Mouse (Mus musculus) hindbrain, embryonic 12.5 days (tissue): Measurements from ENCODE around the gene Dgkd. TPM values are rescaled to one million over a fixed set of nuclear protein-coding genes. Genes with fewer than 3 reads are reported as not detected.

Experiments used
- ATAC-seq: fragments of 200-750 bp; cut with Nextera tagmentation; 2 replicates; pipeline ENCODE4 v1.8.0; 2017; ENCODE audit warnings: moderate TSS enrichment; ENCODE audit not compliant: low FRiP score
- H3K27ac ChIP-seq: fragments of 300-500 bp; sonication (generic); 2 replicates; pipeline ENCODE4 v1.5.1; 2016; ENCODE audit warnings: mild to moderate bottlenecking
- H3K27me3 ChIP-seq: fragments of 300-500 bp; sonication (generic); 2 replicates; pipeline ENCODE4 v1.6.1; 2016; ENCODE audit warnings: mild to moderate bottlenecking
- H3K36me3 ChIP-seq: fragments of 300-500 bp; sonication (generic); 2 replicates; pipeline ENCODE4 v1.6.1; 2016; ENCODE audit warnings: mild to moderate bottlenecking
- H3K4me1 ChIP-seq: fragments of 300-500 bp; sonication (generic); 2 replicates; pipeline ENCODE4 v1.6.1; 2016
- H3K4me2 ChIP-seq: fragments of 300-500 bp; sonication (generic); replicated peaks from 2 replicates; pipeline ENCODE4 v1.6.1; 2016; ENCODE audit warnings: mild to moderate bottlenecking
- H3K4me3 ChIP-seq: fragments of 300-500 bp; sonication (generic); 2 replicates; pipeline ENCODE4 v1.5.1; 2016; ENCODE audit warnings: mild to moderate bottlenecking
- H3K9ac ChIP-seq: fragments of 300-500 bp; sonication (generic); 2 replicates; pipeline ENCODE4 v1.6.1; 2016; ENCODE audit warnings: mild to moderate bottlenecking, moderate library complexity
- H3K9me3 ChIP-seq: fragments of 300-500 bp; sonication (generic); replicated peaks from 2 replicates; pipeline ENCODE4 v1.6.1; 2016; ENCODE audit warnings: mild to moderate bottlenecking
- WGBS: fragments of 180-500 bp; shearing (Covaris S2); methylation state at CpG from one replicate; pipeline ENCODE4 v1.1.7; 2016; 5-methylcytosine and 5-hydroxymethylcytosine counted together
- polyA plus RNA-seq: library from polyadenylated mRNA; unstranded; fragments of >200 nt; fragmentation: Nextera tagmentation; extraction: Ambion mirVana; gene quantifications from 2 replicates; pipeline ENCODE4 v1.2.1, GENCODE M21; 2016

Gene Dgkd
- polyA plus RNA-seq, 1 experiment from 2014 or later = 39.1 TPM

- WGBS = 78% methylated on average over 9 of the region's 9 CpGs
- ATAC-seq = no peak
- no peaks in the 10 kb centered on the region for H3K9me3 ChIP-seq
Measured at GRCm38 (mm10) chr1:87828185-87828584, 24.9 kb upstream of the Dgkd start.

GRCm38 (mm10) chr1:87828926-87829580 is 24.0 kb upstream of the Dgkd start:
- peaks cover 14% of the 10 kb centered on the region; the same call in 1 of the 2 replicates for H3K4me1 ChIP-seq
- no peak overlapping the region for H3K4me2 ChIP-seq
- no peak overlapping the region for H3K27ac ChIP-seq
- H3K4me3 ChIP-seq = no peak overlapping the region
- no peaks in the 10 kb centered on the region for H3K27me3 ChIP-seq
- no peak overlapping the region for H3K9ac ChIP-seq
- no peak for ATAC-seq
- 32% methylated on average over 7 of the region's 7 CpGs for WGBS
- no peaks in the 10 kb centered on the region for H3K36me3 ChIP-seq
- no peaks in the 10 kb centered on the region for H3K9me3 ChIP-seq

More at GRCm38 (mm10) chr1:87828185-87828584, 24.9 kb upstream of the Dgkd start:
- Histone ChIP-seq H3K36me3 (no peaks in the 10 kb centered on the region), H3K4me1 (peaks cover 14% of the 10 kb centered on the region; the same call in 1 of the 2 replicates), H3K4me2 (no peak overlapping the region), H3K27me3 (no peaks in the 10 kb centered on the region), H3K27ac (no peak overlapping the region), H3K4me3 (no peak overlapping the region), H3K9ac (no peak overlapping the region)

GRCm38 (mm10) chr1:87829621-87830211 is 23.4 kb upstream of the Dgkd start:
- Histone ChIP-seq H3K36me3 (no peaks in the 10 kb centered on the region), H3K4me3 (no peak overlapping the region), H3K4me1 (peaks cover 14% of the 10 kb centered on the region; the same call in 1 of the 2 replicates), H3K27me3 (no peaks in the 10 kb centered on the region), H3K9me3 (no peaks in the 10 kb centered on the region), H3K4me2 (no peak overlapping the region), H3K27ac (no peak overlapping the region), H3K9ac (no peak overlapping the region)
- 63% methylated on average over 6 of the region's 6 CpGs for WGBS
- ATAC-seq = no peak

GRCm38 (mm10) chr1:87836453-87836852 is 16.6 kb upstream of the Dgkd start:
- Histone ChIP-seq H3K27me3 (no peaks in the 10 kb centered on the region), H3K9me3 (no peaks in the 10 kb centered on the region), H3K27ac (no peak overlapping the region), H3K4me3 (no peak overlapping the region), H3K4me2 (no peak overlapping the region), H3K4me1 (no peaks in the 10 kb centered on the region), H3K36me3 (no peaks in the 10 kb centered on the region), H3K9ac (no peak overlapping the region)
- ATAC-seq = no peak
- 64% methylated on average over 1 of the region's 1 CpGs for WGBS

GRCm38 (mm10) chr1:87837018-87837417 is 16.1 kb upstream of the Dgkd start:
- 51% methylated on average over 5 of the region's 5 CpGs for WGBS
- Histone ChIP-seq H3K9me3 (no peaks in the 10 kb centered on the region), H3K4me2 (no peak overlapping the region), H3K27ac (no peak overlapping the region), H3K4me3 (no peak overlapping the region), H3K27me3 (no peaks in the 10 kb centered on the region), H3K4me1 (no peaks in the 10 kb centered on the region), H3K9ac (no peak overlapping the region), H3K36me3 (no peaks in the 10 kb centered on the region)
- no peak for ATAC-seq

- 79% methylated on average over 11 of the region's 11 CpGs for WGBS
- no peak overlapping the region for H3K4me2 ChIP-seq
- no peak overlapping the region for H3K4me3 ChIP-seq
- no peaks in the 10 kb centered on the region for H3K27me3 ChIP-seq
- no peak overlapping the region for H3K27ac ChIP-seq
- no peaks in the 10 kb centered on the region for H3K36me3 ChIP-seq
- no peaks in the 10 kb centered on the region for H3K4me1 ChIP-seq
- no peaks in the 10 kb centered on the region for H3K9me3 ChIP-seq
- H3K9ac ChIP-seq = no peak overlapping the region
- no peak for ATAC-seq
Measured at GRCm38 (mm10) chr1:87840411-87841208, 12.5 kb upstream of the Dgkd start.

GRCm38 (mm10) chr1:87846801-87847474 is 6.1 kb upstream of the Dgkd start:
- Histone ChIP-seq H3K27ac (no peak overlapping the region), H3K27me3 (no peaks in the 10 kb centered on the region), H3K9me3 (no peaks in the 10 kb centered on the region), H3K9ac (no peak overlapping the region), H3K4me1 (0 out of 2 replicates have a peak, but pooled peaks cover 5% of the 10 kb centered on the region), H3K4me2 (no peak overlapping the region), H3K4me3 (no peak overlapping the region), H3K36me3 (no peaks in the 10 kb centered on the region)
- ATAC-seq = no peak
- 56% methylated on average over 2 of the region's 2 CpGs for WGBS

- 61% methylated on average over 4 of the region's 4 CpGs for WGBS
- Histone ChIP-seq H3K4me2 (no peak overlapping the region), H3K9ac (no peak overlapping the region), H3K36me3 (no peaks in the 10 kb centered on the region), H3K4me3 (no peak overlapping the region), H3K27ac (no peak overlapping the region), H3K27me3 (no peaks in the 10 kb centered on the region), H3K4me1 (peaks cover 7% of the 10 kb centered on the region; the same call in 1 of the 2 replicates), H3K9me3 (no peaks in the 10 kb centered on the region)
- ATAC-seq = no peak
Measured at GRCm38 (mm10) chr1:87847475-87848168, 5.5 kb upstream of the Dgkd start.

- H3K9me3 ChIP-seq = no peaks in the 10 kb centered on the region
- H3K9ac ChIP-seq = no peak overlapping the region
- no peak overlapping the region for H3K27ac ChIP-seq
- no peak overlapping the region for H3K4me2 ChIP-seq
- no peaks in the 10 kb centered on the region for H3K36me3 ChIP-seq
- H3K4me1 ChIP-seq = peaks cover 9% of the 10 kb centered on the region; the same call in 1 of the 2 replicates
- no peaks in the 10 kb centered on the region for H3K27me3 ChIP-seq
- 50% methylated on average over 11 of the region's 11 CpGs for WGBS
- H3K4me3 ChIP-seq = no peak overlapping the region
- ATAC-seq = no peak
Measured at GRCm38 (mm10) chr1:87848237-87848996, 4.7 kb upstream of the Dgkd start.

- no peak for ATAC-seq
- H3K27ac ChIP-seq = no peak overlapping the region
- H3K9ac ChIP-seq = no peak overlapping the region
- H3K36me3 ChIP-seq = no peaks in the 10 kb centered on the region
- H3K4me1 ChIP-seq = peaks cover 13% of the 10 kb centered on the region
- H3K4me2 ChIP-seq = no peak overlapping the region
- H3K27me3 ChIP-seq = no peaks in the 10 kb centered on the region
- H3K9me3 ChIP-seq = no peaks in the 10 kb centered on the region
- 80% methylated on average over 5 of the region's 5 CpGs for WGBS
- no peak overlapping the region for H3K4me3 ChIP-seq
Measured at GRCm38 (mm10) chr1:87849278-87849677, 3.8 kb upstream of the Dgkd start.

- H3K4me1 ChIP-seq = peaks cover 26% of the 10 kb centered on the region
- no peak overlapping the region for H3K4me2 ChIP-seq
- ATAC-seq = no peak
- 82% methylated on average over 3 of the region's 3 CpGs for WGBS
- H3K36me3 ChIP-seq = no peaks in the 10 kb centered on the region
- no peaks in the 10 kb centered on the region for H3K27me3 ChIP-seq
- no peaks in the 10 kb centered on the region for H3K9me3 ChIP-seq
- H3K4me3 ChIP-seq = no peak overlapping the region
- H3K27ac ChIP-seq = no peak overlapping the region
- no peak overlapping the region for H3K9ac ChIP-seq
Measured at GRCm38 (mm10) chr1:87851344-87851743, 1.7 kb upstream of the Dgkd start.
